Mouse (Mus musculus) CD4-positive, CD25-positive, alpha-beta regulatory T cell, adult 4 months (primary cell): ENCODE data around the gene 4930402H24Rik. TPM values are rescaled to one million over a fixed set of nuclear protein-coding genes. Genes with fewer than 3 reads are reported as not detected.
A peak's percentile ranks its signal among the peaks of the same experiment; 100 is the strongest.

ENCODE experiments used
- ATAC-seq: one replicate; pipeline ENCODE4 v1.8.0; 2017
- polyA plus RNA-seq, 2 experiments: library from polyadenylated mRNA; unstranded; fragments of 100-300 nt; shearing (Covaris generic); gene quantifications; one replicate each; pipeline ENCODE4 v1.2.1; 2017

Gene 4930402H24Rik
- polyA plus RNA-seq, 2 experiments from 2014 or later, result 13.0 to 13.6 TPM

GRCm38 (mm10) chr2:130805146-130805545 is 101.1 kb downstream of the 4930402H24Rik start:
- no peak for ATAC-seq

GRCm38 (mm10) chr2:130803706-130804105 is 102.5 kb downstream of the 4930402H24Rik start:
- no peak for ATAC-seq

- no peak for ATAC-seq
These were observed 110.5 kb downstream of the 4930402H24Rik start for GRCm38 (mm10) chr2:130795731-130796130.

GRCm38 (mm10) chr2:130791722-130792121 is 114.5 kb downstream of the 4930402H24Rik start:
- ATAC-seq, result no peak

GRCm38 (mm10) chr2:130789642-130790041 is 116.6 kb downstream of the 4930402H24Rik start:
- no peak for ATAC-seq

GRCm38 (mm10) chr2:130789039-130789438 is 117.2 kb downstream of the 4930402H24Rik start:
- no peak for ATAC-seq

- no peak for ATAC-seq
These were observed 121.3 kb downstream of the 4930402H24Rik start for GRCm38 (mm10) chr2:130784939-130785338.

- no peak for ATAC-seq
These were observed 125.4 kb downstream of the 4930402H24Rik start for GRCm38 (mm10) chr2:130780615-130781303.

GRCm38 (mm10) chr2:130779935-130780334 is 126.3 kb downstream of the 4930402H24Rik start:
- no peak for ATAC-seq

- no peak for ATAC-seq
These were observed 129.6 kb downstream of the 4930402H24Rik start for GRCm38 (mm10) chr2:130776610-130777009.

- peak; percentile 45 for ATAC-seq
These were observed 138.7 kb downstream of the 4930402H24Rik start for GRCm38 (mm10) chr2:130767483-130767882.

GRCm38 (mm10) chr2:130765396-130765795 is 140.8 kb downstream of the 4930402H24Rik start:
- no peak for ATAC-seq

GRCm38 (mm10) chr2:130760876-130761275 is 145.3 kb downstream of the 4930402H24Rik start:
- ATAC-seq, result no peak

GRCm38 (mm10) chr2:130755061-130755607 is 151.1 kb downstream of the 4930402H24Rik start:
- ATAC-seq, result no peak

- no peak for ATAC-seq
These were observed 151.6 kb downstream of the 4930402H24Rik start for GRCm38 (mm10) chr2:130754596-130754995.

- no peak for ATAC-seq
These were observed 155.8 kb downstream of the 4930402H24Rik start for GRCm38 (mm10) chr2:130750449-130750848.

- ATAC-seq, result no peak
These were observed 156.5 kb downstream of the 4930402H24Rik start for GRCm38 (mm10) chr2:130749708-130750107.

GRCm38 (mm10) chr2:130743576-130743975 is 162.6 kb downstream of the 4930402H24Rik start:
- no peak for ATAC-seq

GRCm38 (mm10) chr2:130740096-130740495 is 166.1 kb downstream of the 4930402H24Rik start:
- ATAC-seq, result no peak

GRCm38 (mm10) chr2:130738019-130738418 is 168.2 kb downstream of the 4930402H24Rik start:
- ATAC-seq, result no peak

GRCm38 (mm10) chr2:130735281-130735680 is 170.9 kb downstream of the 4930402H24Rik start:
- no peak for ATAC-seq

GRCm38 (mm10) chr2:130733444-130733843 is 172.8 kb downstream of the 4930402H24Rik start:
- ATAC-seq, result peak; percentile 86

- ATAC-seq, result no peak
These were observed 174.4 kb downstream of the 4930402H24Rik start for GRCm38 (mm10) chr2:130731855-130732254.

- no peak for ATAC-seq
These were observed 175.5 kb downstream of the 4930402H24Rik start for GRCm38 (mm10) chr2:130730746-130731145.
